Mouse (Mus musculus): Measurements from ENCODE around the gene Pnmal2. TPM values are rescaled to one million over a fixed set of nuclear protein-coding genes. Genes with fewer than 3 reads are reported as not detected.

Gene Pnmal2
- polyA plus RNA-seq, 1 experiment from 2014 or later, result 5.1 TPM

GRCm38 (mm10) chr7:16906889-16907559 is 37.5 kb upstream of the Pnmal2 start:
- no peaks in the 10 kb centered on the region for H3K9me3 ChIP-seq (ENCODE audit: control insufficient read depth, low read length)
- H3K9ac ChIP-seq (ENCODE audit: low read length), result no peak overlapping the region
- H3K4me1 ChIP-seq (replicated peaks; ENCODE audit: control insufficient read depth, insufficient read depth, low read length), result peaks cover 14% of the 10 kb centered on the region
- H3K36me3 ChIP-seq (ENCODE audit: control insufficient read depth, insufficient read depth, low read length), result no peaks in the 10 kb centered on the region
- 0 out of 2 replicates have a peak, but pooled peaks cover 3% of the 10 kb centered on the region for H3K27me3 ChIP-seq (ENCODE audit: control insufficient read depth, insufficient read depth, low read depth, low read length)
- H3K27ac ChIP-seq (ENCODE audit: low read length), result no peak overlapping the region
- no peak overlapping the region for H3K4me3 ChIP-seq (ENCODE audit: low read length)
- WGBS, result 88% methylated on average over 41 of the region's 41 CpGs
- no peak overlapping the region; the same call in 1 of the 2 replicates for H3K4me2 ChIP-seq (ENCODE audit: low read depth, low read length)
- ATAC-seq (ENCODE audit: low read depth), result no peak

GRCm38 (mm10) chr7:16907842-16908241 is 36.6 kb upstream of the Pnmal2 start:
- H3K4me3 ChIP-seq (ENCODE audit: low read length), result no peak overlapping the region
- ATAC-seq (ENCODE audit: low read depth), result no peak

GRCm38 (mm10) chr7:16908367-16908766 is 36.1 kb upstream of the Pnmal2 start:
- Histone ChIP-seq H3K9me3 (ENCODE audit: control insufficient read depth, low read length) (no peaks in the 10 kb centered on the region), H3K27me3 (ENCODE audit: control insufficient read depth, insufficient read depth, low read depth, low read length) (0 out of 2 replicates have a peak, but pooled peaks cover 3% of the 10 kb centered on the region), H3K27ac (ENCODE audit: low read length) (no peak overlapping the region), H3K4me2 (ENCODE audit: low read depth, low read length) (0 out of 2 replicates have a peak overlapping the region, but pooled peaks have one; percentile 20), H3K36me3 (ENCODE audit: control insufficient read depth, insufficient read depth, low read length) (no peaks in the 10 kb centered on the region), H3K4me3 (ENCODE audit: low read length) (no peak overlapping the region), H3K9ac (ENCODE audit: low read length) (no peak overlapping the region), H3K4me1 (replicated peaks; ENCODE audit: control insufficient read depth, insufficient read depth, low read length) (peaks cover 14% of the 10 kb centered on the region)
- 13% methylated on average over 8 of the region's 11 CpGs for WGBS
- no peak for ATAC-seq (ENCODE audit: low read depth)

More at GRCm38 (mm10) chr7:16907842-16908241, 36.6 kb upstream of the Pnmal2 start:
- WGBS, result 14% methylated on average over 7 of the region's 7 CpGs
- Histone ChIP-seq H3K4me1 (replicated peaks; ENCODE audit: control insufficient read depth, insufficient read depth, low read length) (peaks cover 14% of the 10 kb centered on the region), H3K4me2 (ENCODE audit: low read depth, low read length) (peak overlapping the region; percentile 9; the same call in 1 of the 2 replicates), H3K9ac (ENCODE audit: low read length) (no peak overlapping the region), H3K27me3 (ENCODE audit: control insufficient read depth, insufficient read depth, low read depth, low read length) (0 out of 2 replicates have a peak, but pooled peaks cover 3% of the 10 kb centered on the region), H3K36me3 (ENCODE audit: control insufficient read depth, insufficient read depth, low read length) (no peaks in the 10 kb centered on the region), H3K27ac (ENCODE audit: low read length) (no peak overlapping the region), H3K9me3 (ENCODE audit: control insufficient read depth, low read length) (no peaks in the 10 kb centered on the region)

GRCm38 (mm10) chr7:16908859-16909258 is 35.6 kb upstream of the Pnmal2 start:
- WGBS, result 50% methylated on average over 11 of the region's 11 CpGs
- Histone ChIP-seq H3K9ac (ENCODE audit: low read length) (0 out of 2 replicates have a peak overlapping the region, but pooled peaks have one; percentile 21), H3K9me3 (ENCODE audit: control insufficient read depth, low read length) (no peaks in the 10 kb centered on the region), H3K27ac (ENCODE audit: low read length) (no peak overlapping the region), H3K27me3 (ENCODE audit: control insufficient read depth, insufficient read depth, low read depth, low read length) (0 out of 2 replicates have a peak, but pooled peaks cover 3% of the 10 kb centered on the region), H3K36me3 (ENCODE audit: control insufficient read depth, insufficient read depth, low read length) (no peaks in the 10 kb centered on the region), H3K4me3 (ENCODE audit: low read length) (no peak overlapping the region), H3K4me2 (ENCODE audit: low read depth, low read length) (peak overlapping the region; percentile 20; the same call in 1 of the 2 replicates), H3K4me1 (replicated peaks; ENCODE audit: control insufficient read depth, insufficient read depth, low read length) (peaks cover 14% of the 10 kb centered on the region)
- no peak for ATAC-seq (ENCODE audit: low read depth)

- Histone ChIP-seq H3K4me1 (replicated peaks; ENCODE audit: control insufficient read depth, insufficient read depth, low read length) (peaks cover 14% of the 10 kb centered on the region), H3K4me3 (ENCODE audit: low read length) (no peak overlapping the region), H3K27ac (ENCODE audit: low read length) (no peak overlapping the region), H3K9me3 (ENCODE audit: control insufficient read depth, low read length) (no peaks in the 10 kb centered on the region), H3K36me3 (ENCODE audit: control insufficient read depth, insufficient read depth, low read length) (peaks cover 3% of the 10 kb centered on the region; the same call in 1 of the 2 replicates), H3K27me3 (ENCODE audit: control insufficient read depth, insufficient read depth, low read depth, low read length) (0 out of 2 replicates have a peak, but pooled peaks cover 3% of the 10 kb centered on the region), H3K4me2 (ENCODE audit: low read depth, low read length) (no peak overlapping the region), H3K9ac (ENCODE audit: low read length) (peak overlapping the region; percentile 0; the same call in 1 of the 2 replicates)
- no peak for ATAC-seq (ENCODE audit: low read depth)
- WGBS, result 38% methylated on average over 10 of the region's 10 CpGs
Measured at GRCm38 (mm10) chr7:16909909-16910308, 34.6 kb upstream of the Pnmal2 start.

GRCm38 (mm10) chr7:16911904-16912303 is 32.6 kb upstream of the Pnmal2 start:
- Histone ChIP-seq H3K4me2 (ENCODE audit: low read depth, low read length) (no peak overlapping the region), H3K9ac (ENCODE audit: low read length) (no peak overlapping the region), H3K9me3 (ENCODE audit: control insufficient read depth, low read length) (no peaks in the 10 kb centered on the region), H3K36me3 (ENCODE audit: control insufficient read depth, insufficient read depth, low read length) (peaks cover 9% of the 10 kb centered on the region; the same call in 1 of the 2 replicates), H3K4me3 (ENCODE audit: low read length) (no peak overlapping the region), H3K4me1 (replicated peaks; ENCODE audit: control insufficient read depth, insufficient read depth, low read length) (peaks cover 7% of the 10 kb centered on the region), H3K27me3 (ENCODE audit: control insufficient read depth, insufficient read depth, low read depth, low read length) (0 out of 2 replicates have a peak, but pooled peaks cover 3% of the 10 kb centered on the region), H3K27ac (ENCODE audit: low read length) (no peak overlapping the region)
- 83% methylated on average over 3 of the region's 3 CpGs for WGBS
- ATAC-seq (ENCODE audit: low read depth), result no peak

- no peak for ATAC-seq (ENCODE audit: low read depth)
- peaks cover 12% of the 10 kb centered on the region for H3K36me3 ChIP-seq (ENCODE audit: control insufficient read depth, insufficient read depth, low read length)
- no peak overlapping the region for H3K4me3 ChIP-seq (ENCODE audit: low read length)
- H3K27ac ChIP-seq (ENCODE audit: low read length), result no peak overlapping the region
- 0 out of 2 replicates have a peak, but pooled peaks cover 3% of the 10 kb centered on the region for H3K27me3 ChIP-seq (ENCODE audit: control insufficient read depth, insufficient read depth, low read depth, low read length)
- H3K4me1 ChIP-seq (replicated peaks; ENCODE audit: control insufficient read depth, insufficient read depth, low read length), result peaks cover 7% of the 10 kb centered on the region
- no peak overlapping the region for H3K4me2 ChIP-seq (ENCODE audit: low read depth, low read length)
- H3K9me3 ChIP-seq (ENCODE audit: control insufficient read depth, low read length), result no peaks in the 10 kb centered on the region
- 51% methylated on average over 6 of the region's 6 CpGs for WGBS
- no peak overlapping the region for H3K9ac ChIP-seq (ENCODE audit: low read length)
Measured at GRCm38 (mm10) chr7:16912360-16912759, 32.1 kb upstream of the Pnmal2 start.

- H3K27me3 ChIP-seq (ENCODE audit: control insufficient read depth, insufficient read depth, low read depth, low read length), result no peaks in the 10 kb centered on the region
- H3K27ac ChIP-seq (ENCODE audit: low read length), result no peak overlapping the region
- H3K9ac ChIP-seq (ENCODE audit: low read length), result 0 out of 2 replicates have a peak overlapping the region, but pooled peaks have one; percentile 17
- peaks cover 21% of the 10 kb centered on the region for H3K36me3 ChIP-seq (ENCODE audit: control insufficient read depth, insufficient read depth, low read length)
- WGBS, result 34% methylated on average over 10 of the region's 10 CpGs
- H3K9me3 ChIP-seq (ENCODE audit: control insufficient read depth, low read length), result no peaks in the 10 kb centered on the region
- H3K4me2 ChIP-seq (ENCODE audit: low read depth, low read length), result no peak overlapping the region
- peak; percentile 61 for ATAC-seq (ENCODE audit: low read depth)
- no peak overlapping the region for H3K4me3 ChIP-seq (ENCODE audit: low read length)
- H3K4me1 ChIP-seq (replicated peaks; ENCODE audit: control insufficient read depth, insufficient read depth, low read length), result peaks cover 9% of the 10 kb centered on the region
Measured at GRCm38 (mm10) chr7:16913806-16914452, 30.6 kb upstream of the Pnmal2 start.

Measured in lung, embryonic 16.5 days (tissue).